Mouse (Mus musculus): Measurements from ENCODE around the gene Atf7.

Gene Atf7

DNA sequence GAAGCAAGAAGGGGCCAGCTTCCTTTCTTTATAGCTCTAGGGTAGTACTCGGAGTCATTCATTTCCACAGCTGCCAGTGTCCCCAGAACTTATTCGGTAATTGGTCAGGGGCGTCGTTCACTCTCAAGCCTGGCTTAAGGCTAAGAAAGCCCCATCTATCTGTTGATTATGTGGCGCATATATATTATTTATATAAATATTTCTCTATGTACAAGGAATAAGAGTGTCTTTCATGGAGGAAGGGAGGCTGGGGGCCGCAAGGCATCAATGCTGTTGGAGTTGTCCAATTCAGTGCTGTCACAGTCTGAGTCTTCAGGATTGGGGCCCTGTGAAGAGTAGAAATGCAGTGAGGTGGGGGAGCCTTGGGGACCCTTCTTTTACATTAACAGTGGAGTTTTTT lies 125.4 kb downstream of the Atf7 start:
- DNase-seq (ENCODE audit: low read depth, low spot score): no peak

DNA sequence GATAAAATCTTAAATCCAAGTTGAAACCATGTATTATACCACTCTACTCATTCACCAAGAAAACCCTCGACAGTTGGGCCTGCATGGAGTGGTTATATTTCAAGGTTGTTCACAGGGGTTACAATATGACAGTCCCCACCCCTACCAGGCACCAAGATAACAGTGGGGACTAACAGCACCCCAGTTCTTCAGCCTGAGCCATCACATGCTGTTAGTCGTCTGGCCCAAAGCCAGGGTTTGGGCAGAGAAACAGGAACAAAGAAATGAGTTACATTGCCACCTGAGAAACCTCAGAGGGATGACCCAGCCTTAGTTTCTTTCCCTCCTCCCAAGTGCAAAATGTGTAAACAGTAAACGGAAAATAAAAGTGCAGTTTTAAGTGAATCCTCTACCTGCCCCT lies 125.9 kb downstream of the Atf7 start:
- DNase-seq (ENCODE audit: low read depth, low spot score): no peak

DNA sequence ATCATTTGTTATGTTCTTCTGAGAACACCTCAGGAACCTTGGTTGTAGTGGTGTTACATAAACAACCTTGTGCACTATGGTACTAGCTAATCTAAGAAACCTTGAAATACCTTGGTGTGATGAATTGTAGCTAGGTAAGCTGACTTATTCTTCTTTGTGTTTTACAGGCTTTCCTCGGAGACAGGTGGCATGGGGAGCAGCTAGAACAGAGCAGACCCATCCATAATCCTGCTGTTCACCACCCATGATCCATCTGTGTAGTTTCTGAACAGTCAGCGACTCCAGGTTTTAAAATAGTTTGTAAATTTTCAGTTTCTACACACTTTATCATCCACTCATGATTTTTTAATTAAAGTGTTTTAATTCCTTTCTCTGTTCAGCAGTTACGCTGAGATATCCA lies 126.9 kb downstream of the Atf7 start:
- no peak for DNase-seq (ENCODE audit: low read depth, low spot score)

DNA sequence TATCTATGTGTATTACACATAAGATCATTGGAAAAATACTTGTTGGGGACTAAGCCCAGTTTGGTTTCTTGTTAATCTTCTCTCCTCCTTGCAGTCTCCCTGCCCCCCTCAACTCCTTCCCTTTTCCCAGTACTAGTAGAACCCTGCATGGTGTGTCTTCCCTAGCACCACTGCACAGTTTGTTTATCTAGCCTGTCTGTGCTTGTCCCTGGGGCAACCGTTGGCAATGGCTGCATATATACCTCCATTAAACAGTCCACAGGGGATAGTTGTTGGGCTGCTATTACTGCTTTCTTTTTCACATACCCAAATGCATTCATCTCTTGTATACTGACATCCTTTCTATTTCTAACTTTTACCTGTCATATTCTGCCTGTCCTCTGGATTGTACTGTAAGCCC lies 137.6 kb downstream of the Atf7 start:
- no peak for DNase-seq (ENCODE audit: low read depth, low spot score)

DNA sequence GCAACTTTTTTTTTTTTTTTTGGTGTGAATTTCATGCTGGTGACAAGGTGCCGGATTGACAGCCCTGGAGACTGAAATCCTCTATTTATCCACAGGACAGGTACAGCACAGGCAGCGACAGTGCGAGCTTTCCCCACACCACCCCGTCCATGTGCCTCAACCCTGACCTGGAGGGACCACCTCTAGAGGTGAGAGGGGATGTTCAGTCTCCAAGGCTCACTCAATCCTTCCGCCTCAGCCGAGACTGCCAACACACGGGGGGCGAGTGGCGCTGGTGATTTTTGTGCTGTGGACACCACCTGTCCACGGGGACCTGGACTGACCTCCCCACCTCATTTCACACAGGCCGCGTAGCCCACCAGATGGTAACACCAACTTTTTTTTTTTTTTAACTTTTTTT lies 139.4 kb downstream of the Atf7 start:
- DNase-seq (ENCODE audit: low read depth, low spot score): no peak

DNA sequence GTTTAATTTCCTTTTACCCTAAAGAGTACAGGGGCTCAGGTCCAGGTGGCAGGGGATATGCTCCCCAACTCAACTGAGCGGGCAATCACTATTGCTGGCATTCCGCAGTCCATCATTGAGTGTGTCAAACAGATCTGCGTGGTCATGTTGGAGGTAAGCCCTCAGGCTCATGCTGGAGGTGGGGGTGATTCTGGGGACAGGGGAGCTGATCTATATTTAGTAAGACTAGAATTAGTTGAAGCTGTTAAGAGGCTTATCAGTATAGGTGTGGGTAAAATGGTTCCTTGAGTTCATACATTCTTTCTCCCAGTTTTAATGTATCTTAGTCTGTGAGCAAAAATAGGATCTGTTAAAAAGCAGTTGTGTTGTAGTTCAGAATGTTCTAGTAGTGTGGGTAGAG lies 142.1 kb downstream of the Atf7 start:
- DNase-seq (ENCODE audit: low read depth, low spot score): no peak

Measured in CD4-positive helper T cell, adult 2 months (primary cell).